Mouse (Mus musculus) thymus, postnatal 36 days (tissue): ENCODE data around the gene Dcxr.
"Not testable (repeated sequence)": the region's sequence is repeated elsewhere in the genome, so short reads cannot be mapped to it uniquely, and the experiment has no call there.

ENCODE experiments used
- DNase-seq, 2 experiments: peaks; one replicate each; pipeline ENCODE4 v3.0.0; 2022; ENCODE audit warnings: mixed read lengths in 2 of 2

Dcxr gene

GRCm38 (mm10) chr11:120707969-120708368, 19.1 kb downstream of the Dcxr start:
- DNase-seq, result no peak

- no peak for DNase-seq
Observed at GRCm38 (mm10) chr11:120707225-120707624, 19.9 kb downstream of the Dcxr start.

GRCm38 (mm10) chr11:120706120-120706519, 21.0 kb downstream of the Dcxr start:
- no peak for DNase-seq

GRCm38 (mm10) chr11:120704486-120705325, 22.4 kb downstream of the Dcxr start:
- no peak for DNase-seq

GRCm38 (mm10) chr11:120703696-120704454, 23.2 kb downstream of the Dcxr start:
- no peak for DNase-seq

GRCm38 (mm10) chr11:120697741-120698140, 29.3 kb downstream of the Dcxr start:
- DNase-seq, result no peak

- no peak for DNase-seq
Observed at GRCm38 (mm10) chr11:120696568-120696967, 30.5 kb downstream of the Dcxr start.

GRCm38 (mm10) chr11:120695641-120696040, 31.4 kb downstream of the Dcxr start:
- no peak for DNase-seq

- no peak for DNase-seq
Observed at GRCm38 (mm10) chr11:120695184-120695583, 31.9 kb downstream of the Dcxr start.

GRCm38 (mm10) chr11:120693461-120693860, 33.6 kb downstream of the Dcxr start:
- DNase-seq, result no peak

- DNase-seq, result no peak
Observed at GRCm38 (mm10) chr11:120692471-120693011, 34.5 kb downstream of the Dcxr start.

- no peak for DNase-seq
Observed at GRCm38 (mm10) chr11:120689365-120689764, 37.7 kb downstream of the Dcxr start.

GRCm38 (mm10) chr11:120686650-120687272, 40.3 kb downstream of the Dcxr start:
- DNase-seq, result no peak

GRCm38 (mm10) chr11:120684660-120685059, 42.4 kb downstream of the Dcxr start:
- DNase-seq, result no peak

GRCm38 (mm10) chr11:120684086-120684485, 43.0 kb downstream of the Dcxr start:
- DNase-seq, result no peak

- DNase-seq, result no peak
Observed at GRCm38 (mm10) chr11:120683536-120683935, 43.5 kb downstream of the Dcxr start.

- no peak for DNase-seq
Observed at GRCm38 (mm10) chr11:120682683-120683082, 44.4 kb downstream of the Dcxr start.

GRCm38 (mm10) chr11:120679909-120680308, 47.2 kb downstream of the Dcxr start:
- DNase-seq, result peak in 1 of 2 experiments; percentile 13

GRCm38 (mm10) chr11:120676951-120677350, 50.1 kb downstream of the Dcxr start:
- DNase-seq, result no peak

GRCm38 (mm10) chr11:120675875-120676274, 51.2 kb downstream of the Dcxr start:
- not testable (repeated sequence) for DNase-seq
